8 mouse cellular contexts compared by ENCODE assay signal in the genomic region with DNA sequence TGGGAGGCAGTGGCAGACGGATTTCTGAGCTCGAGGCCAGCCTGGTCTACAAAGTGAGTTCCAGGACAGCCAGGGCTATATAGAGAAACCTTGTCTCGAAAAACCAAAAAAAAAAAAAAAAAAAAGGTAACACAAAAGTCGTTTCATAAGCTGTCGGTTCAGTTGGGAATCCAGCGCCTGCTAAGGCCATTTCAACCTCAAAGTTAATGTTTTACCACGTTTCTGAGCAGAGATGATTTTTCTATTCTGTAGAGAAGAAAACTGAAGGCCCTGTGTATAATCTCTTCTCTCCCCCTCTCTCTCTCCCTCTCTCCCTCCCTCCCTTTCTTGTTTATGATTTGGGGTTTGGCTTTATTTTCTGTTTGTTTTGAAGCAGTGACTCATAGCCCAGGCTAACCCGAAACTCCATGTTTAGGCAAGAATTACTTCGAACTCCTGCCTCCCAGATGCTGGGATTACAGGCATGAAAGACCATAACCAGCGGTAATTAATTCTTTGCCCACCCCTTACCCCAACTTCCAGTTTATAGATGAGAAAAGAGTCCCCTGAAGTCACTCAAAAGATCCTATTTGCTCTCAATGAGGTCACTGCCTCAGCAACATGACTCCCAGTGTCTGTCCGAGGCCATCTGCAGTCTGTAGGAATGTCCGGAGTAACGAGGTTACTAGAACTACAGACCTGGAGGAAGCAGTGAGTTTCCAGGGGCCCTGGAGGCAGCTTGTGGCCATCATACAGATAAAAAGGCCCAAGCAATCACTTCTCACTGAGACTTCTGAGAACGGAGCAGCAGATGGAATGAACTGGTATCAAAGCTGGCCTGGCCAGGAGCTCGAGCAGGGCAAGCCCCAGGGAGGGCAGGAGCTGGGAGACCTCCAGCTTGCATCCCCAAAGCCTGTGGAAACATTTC. TPM values are rescaled to one million over a fixed set of nuclear protein-coding genes. Genes with fewer than 3 reads are reported as not detected.
DNase-seq lines count a peak whose midpoint lies in the region; ATAC-seq and TF ChIP-seq lines count a peak whose summit lies in the region.

No protein-coding gene starts in this region.

- H3K4me1 ChIP-seq in forebrain, embryonic 15.5 days = peaks cover 43% of the 10 kb centered on the region
- peaks cover 46% of the 10 kb centered on the region for H3K4me1 ChIP-seq in liver, embryonic 16.5 days (ENCODE audit: control insufficient read depth, low read depth, low read length)

- peaks cover 8% of the 10 kb centered on the region for H3K79me3 ChIP-seq in C2C12 (ENCODE audit: low read depth)

- H3ac ChIP-seq in C2C12 (ENCODE audit: control insufficient read depth, insufficient read length, low read depth) = peak overlapping the region; percentile 2

- H3K27me3 ChIP-seq in C2C12 (ENCODE audit: control insufficient read depth, insufficient read depth, insufficient read length) = peaks cover 3% of the 10 kb centered on the region
- no peaks in the 10 kb centered on the region for H3K27me3 ChIP-seq in forebrain, embryonic 15.5 days
- H3K27me3 ChIP-seq in liver, embryonic 16.5 days (ENCODE audit: control insufficient read depth, insufficient read depth, low read depth, low read length) = peaks cover 4% of the 10 kb centered on the region; the same call in 1 of the 2 replicates

- no peaks in the 10 kb centered on the region for H3K36me3 ChIP-seq in C2C12 (ENCODE audit: control insufficient read depth, insufficient read depth)
- H3K36me3 ChIP-seq in forebrain, embryonic 15.5 days = peaks cover 6% of the 10 kb centered on the region; the same call in 1 of the 2 replicates
- peaks cover 18% of the 10 kb centered on the region for H3K36me3 ChIP-seq in liver, embryonic 16.5 days (ENCODE audit: control insufficient read depth, insufficient read depth)

- H3K4me2 ChIP-seq in forebrain, embryonic 15.5 days (replicated peaks) = peak overlapping the region; percentile 96
- H3K4me2 ChIP-seq in liver, embryonic 16.5 days (ENCODE audit: low read depth, low read length) = peak overlapping the region; percentile 94

- peak overlapping the region; percentile 88 for H3K4me3 ChIP-seq in gastrocnemius, adult 2 months
- H3K4me3 ChIP-seq in C2C12 (ENCODE audit: insufficient read depth, poor library complexity, severe bottlenecking) = peak overlapping the region; percentile 19
- H3K4me3 ChIP-seq in forebrain, embryonic 15.5 days = peak overlapping the region; percentile 89
- H3K4me3 ChIP-seq in liver, embryonic 16.5 days (ENCODE audit: low read depth, low read length) = peak overlapping the region; percentile 79

- peaks cover 15% of the 10 kb centered on the region for H3K79me2 ChIP-seq in C2C12 (ENCODE audit: control insufficient read depth, insufficient read depth)

- H3K27ac ChIP-seq in gastrocnemius, adult 2 months = peak overlapping the region; percentile 99
- peak overlapping the region; percentile 86 for H3K27ac ChIP-seq in forebrain, embryonic 15.5 days (replicated peaks)
- peak overlapping the region; percentile 95 for H3K27ac ChIP-seq in liver, embryonic 16.5 days (ENCODE audit: low read length)

- no peak for ATAC-seq in forebrain, embryonic 15.5 days (replicated peaks)
- no peak for ATAC-seq in liver, embryonic 16.5 days (ENCODE audit: low read depth)

- intact Hi-C loops in gastrocnemius, adult 2 months (cut with DNase I) = no loop called here
- intact Hi-C loops in left cerebral cortex, postnatal 25 days (cut with DNase I) = loop anchor here (1.0 kb wide), 1 partner anchor 90 kb away; a partner anchor contains a TSS

- no peak for DNase-seq in gastrocnemius, adult 2 months
- DNase-seq in gastrocnemius, postnatal 10 days = no peak
- no peak for DNase-seq in adipocyte (ENCODE audit: low spot score)
- no peak for DNase-seq in right cerebral cortex, postnatal 4 days
- no peak for DNase-seq in left cerebral cortex, postnatal 25 days (ENCODE audit: low spot score in 2 of 2)

- WGBS in forebrain, embryonic 15.5 days = 42% methylated on average over 15 of the region's 15 CpGs
- 33% methylated on average over 15 of the region's 15 CpGs for WGBS in liver, embryonic 16.5 days (ENCODE audit: insufficient replicate concordance)

- peak overlapping the region; percentile 16 for H3K9ac ChIP-seq in forebrain, embryonic 15.5 days (replicated peaks)
- H3K9ac ChIP-seq in liver, embryonic 16.5 days (ENCODE audit: low read depth, low read length) = peak overlapping the region; percentile 38

- no peak for TF ChIP-seq CTCF in gastrocnemius, adult 2 months (IDR thresholded peaks at IDR 0.05)
- no peak for TF ChIP-seq CTCF in C2C12 (IDR thresholded peaks at IDR 0.05; ENCODE audit: control insufficient read depth, insufficient read depth, insufficient read length)

- no peaks in the 10 kb centered on the region for H3K9me3 ChIP-seq in forebrain, embryonic 15.5 days
- no peaks in the 10 kb centered on the region for H3K9me3 ChIP-seq in liver, embryonic 16.5 days (replicated peaks; ENCODE audit: control insufficient read depth, low read length)

TF ChIP-seq in C2C12, 6 proteins besides CTCF, POLR2A, EP300 and RAD21:
- TF ChIP-seq USF1 (IDR thresholded peaks at IDR 0.05; ENCODE audit: low read depth) (no peak), MYOD1 (IDR thresholded peaks at IDR 0.05; ENCODE audit: control insufficient read depth, insufficient read length, low read depth) (no peak)

RNA-seq across cellular contexts. Expression of a gene that starts 1.4 kb away (rescaled TPM):
- 10 to 100 TPM; 51.4 to 76.4 TPM for total RNA-seq in gastrocnemius, adult 2 months (2021)
- 10 to 100 TPM; 51.7 to 53.5 TPM for total RNA-seq in gastrocnemius, postnatal 10 days (2021)
- polyA plus RNA-seq in C2C12 (2012; fragmentation: generic; extraction: Trizol) = 174 TPM
- 144 TPM in 2 replicates for polyA plus RNA-seq in forebrain, embryonic 15.5 days (2015; fragmentation: Nextera tagmentation; extraction: Ambion mirVana)
- 454 and 500 TPM in 2 replicates for polyA plus RNA-seq in liver, embryonic 16.5 days (2015; fragmentation: Nextera tagmentation; extraction: Ambion mirVana)
- 10 to 100 TPM; 58.8 to 64.8 TPM for total RNA-seq in left cerebral cortex, postnatal 25 days (2021)

RNA-seq across cellular contexts. Expression of a gene that starts 15.9 kb away (rescaled TPM):
- total RNA-seq in gastrocnemius, adult 2 months (2021) = not detected
- total RNA-seq in gastrocnemius, postnatal 10 days (2021) = 1 to 10 TPM in 1 of 2 experiments, under 1 TPM in 1; 0.87 to 1.9 TPM
- polyA plus RNA-seq in C2C12 (2012; fragmentation: generic; extraction: Trizol) = 2.2 TPM
- 149 and 150 TPM in 2 replicates for polyA plus RNA-seq in forebrain, embryonic 15.5 days (2015; fragmentation: Nextera tagmentation; extraction: Ambion mirVana)
- polyA plus RNA-seq in liver, embryonic 16.5 days (2015; fragmentation: Nextera tagmentation; extraction: Ambion mirVana) = 2.1 and 2.2 TPM in 2 replicates
- 100 to 1,000 TPM; 441 to 469 TPM for total RNA-seq in left cerebral cortex, postnatal 25 days (2021)

RNA-seq across cellular contexts. Expression of a gene that starts 21.0 kb away (rescaled TPM):
- 10 to 100 TPM; 12.6 to 32.3 TPM for total RNA-seq in gastrocnemius, adult 2 months (2021)
- total RNA-seq in gastrocnemius, postnatal 10 days (2021) = 10 to 100 TPM; 81.6 to 93.6 TPM
- polyA plus RNA-seq in C2C12 (2012; fragmentation: generic; extraction: Trizol) = 79.1 TPM
- polyA plus RNA-seq in forebrain, embryonic 15.5 days (2015; fragmentation: Nextera tagmentation; extraction: Ambion mirVana) = 61.8 and 62.0 TPM in 2 replicates
- polyA plus RNA-seq in liver, embryonic 16.5 days (2015; fragmentation: Nextera tagmentation; extraction: Ambion mirVana) = 103 and 118 TPM in 2 replicates
- 10 to 100 TPM; 58.3 to 71.3 TPM for total RNA-seq in left cerebral cortex, postnatal 25 days (2021)

RNA-seq across cellular contexts. Expression of a gene that starts 38.3 kb away (rescaled TPM):
- 1 to 10 TPM in 1 of 2 experiments, under 1 TPM in 1; 0.66 to 1.1 TPM for total RNA-seq in gastrocnemius, adult 2 months (2021)
- total RNA-seq in gastrocnemius, postnatal 10 days (2021) = 10 to 100 TPM; 11.7 to 12.3 TPM
- polyA plus RNA-seq in C2C12 (2012; fragmentation: generic; extraction: Trizol) = 6.3 TPM
- polyA plus RNA-seq in forebrain, embryonic 15.5 days (2015; fragmentation: Nextera tagmentation; extraction: Ambion mirVana) = 22.5 and 24.3 TPM in 2 replicates
- polyA plus RNA-seq in liver, embryonic 16.5 days (2015; fragmentation: Nextera tagmentation; extraction: Ambion mirVana) = 0.20 and 0.34 TPM in 2 replicates
- 100 to 1,000 TPM; 108 to 120 TPM for total RNA-seq in left cerebral cortex, postnatal 25 days (2021)

RNA-seq across cellular contexts. Expression of a gene that starts 43.1 kb away (rescaled TPM):
- total RNA-seq in gastrocnemius, adult 2 months (2021) = under 1 TPM in 1 of 2 experiments, not detected in 1; 0.06 TPM
- 10 to 100 TPM in 1 of 2 experiments, 1 to 10 TPM in 1; 2.1 to 10.7 TPM for total RNA-seq in gastrocnemius, postnatal 10 days (2021)
- polyA plus RNA-seq in C2C12 (2012; fragmentation: generic; extraction: Trizol) = not detected
- 1.9 and 2.6 TPM in 2 replicates for polyA plus RNA-seq in forebrain, embryonic 15.5 days (2015; fragmentation: Nextera tagmentation; extraction: Ambion mirVana)
- 1,073 and 1,144 TPM in 2 replicates for polyA plus RNA-seq in liver, embryonic 16.5 days (2015; fragmentation: Nextera tagmentation; extraction: Ambion mirVana)
- total RNA-seq in left cerebral cortex, postnatal 25 days (2021) = under 1 TPM; 0.62 to 0.73 TPM

Comparison
In these comparisons a context has a peak if more than half of its experiments do, and no peak if none do; other contexts are left out.
1. H3K4me3 ChIP-seq: peak in every context shown above with its lines; median percentile 89 in forebrain, embryonic 15.5 days; 88 in gastrocnemius, adult 2 months; 79 in liver, embryonic 16.5 days; 19 in C2C12.
2. RNA of a gene that starts 15.9 kb away (total RNA-seq): 441 to 469 TPM in left cerebral cortex, postnatal 25 days; 0.87 to 1.9 TPM in gastrocnemius, postnatal 10 days and not detected in gastrocnemius, adult 2 months; every median in the first group is over 100 times any median in the second.
3. Peak in every context shown above with its lines, with median percentiles within 50 percentile points of each other: H3K27ac ChIP-seq.